Mouse (Mus musculus) liver, embryonic 14.5 days (tissue): ENCODE data around the gene Olfr605.

ENCODE experiments used
- CTCF ChIP-seq: IDR thresholded peaks from 2 replicates; pipeline ENCODE4 v1.5.1; 2016; ENCODE audit warnings: antibody characterized with exemption, low read depth, control low read depth
- EP300 ChIP-seq: IDR thresholded peaks from 2 replicates; pipeline ENCODE4 v1.6.1; 2016; ENCODE audit warnings: antibody characterized with exemption, low read depth

GRCm38 (mm10) chr7:103469577-103469976, 24.3 kb upstream of the Olfr605 start, which contains the start of gene Olfr608:
- TF ChIP-seq EP300 (no peak), CTCF (no peak)
